Mouse (Mus musculus) frontal cortex, postnatal 14 days (tissue): ENCODE results near the gene Gm5065.

ENCODE experiments used
- DNase-seq, 2 experiments: peaks; one replicate each; pipeline ENCODE4 v3.0.0; 2022; ENCODE audit warnings: low spot score in 2 of 2

Gene Gm5065

DNA sequence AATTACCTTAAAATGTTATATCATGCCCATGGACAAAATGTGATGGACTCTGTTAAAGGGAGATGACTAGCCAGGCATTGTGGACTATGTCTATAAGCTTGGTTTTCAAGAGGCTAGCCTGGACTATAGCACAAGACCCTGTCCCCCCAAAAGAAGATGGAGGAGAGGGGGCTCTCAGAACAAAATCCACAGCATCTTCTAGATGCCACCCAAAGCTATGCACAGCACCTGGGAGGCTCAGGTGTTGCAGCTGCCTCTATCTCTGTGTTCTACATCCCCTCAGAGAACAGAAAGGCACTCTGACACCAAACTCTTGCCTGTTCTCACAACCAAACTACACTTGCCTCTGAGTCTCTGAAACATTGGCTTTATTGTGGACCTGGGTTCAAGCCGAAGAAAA is at the start of gene Gm5065:
Gene Gm5065 (plus strand): TSS at position 301 of the 400 bp plus-strand sequence.
- DNase-seq, result no peak

DNA sequence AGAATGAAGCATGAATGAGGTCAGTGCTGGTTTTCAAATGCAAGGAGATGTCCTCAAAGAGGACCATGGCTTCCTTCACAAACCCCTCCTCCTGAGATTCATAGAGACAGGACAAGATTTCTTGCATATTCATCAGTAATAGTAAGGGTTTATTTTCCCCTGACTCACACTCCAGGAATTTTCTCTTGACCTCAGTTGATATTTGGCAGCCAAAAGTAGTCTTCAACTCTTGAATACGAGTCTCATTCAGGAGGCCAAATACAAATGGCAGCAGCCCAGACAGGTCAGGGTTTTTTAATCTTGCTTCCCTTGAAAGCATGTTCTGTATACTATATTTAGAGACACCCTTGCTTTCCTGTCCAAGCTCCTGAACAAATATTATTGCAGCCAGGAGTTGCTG is 22.8 kb upstream of the Gm5065 start:
- no peak for DNase-seq

DNA sequence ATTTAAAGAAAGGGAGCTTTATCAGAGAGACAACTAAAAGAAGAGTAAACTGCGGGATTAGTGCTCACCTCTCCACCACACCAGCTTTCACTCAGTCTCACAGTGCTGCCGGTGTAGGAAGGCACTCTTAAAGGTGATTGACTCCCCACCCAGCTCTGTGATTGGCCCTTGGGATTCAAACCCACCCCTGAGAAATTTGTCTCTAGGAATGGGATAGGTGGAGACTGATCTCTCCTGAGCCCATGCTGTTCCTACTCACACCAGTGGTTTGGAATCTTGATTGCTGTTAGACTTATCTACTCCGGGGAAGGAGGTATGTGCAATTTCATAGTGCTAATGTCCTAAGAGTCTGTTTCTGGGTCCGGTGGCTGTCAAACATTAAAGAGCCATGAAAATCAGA is 598 bp downstream of the Gm5065 start, which contains the start of gene Nlrp2:
Gene Nlrp2 (minus strand): TSS at position 101 of the 400 bp plus-strand sequence.
- DNase-seq, result no peak

DNA sequence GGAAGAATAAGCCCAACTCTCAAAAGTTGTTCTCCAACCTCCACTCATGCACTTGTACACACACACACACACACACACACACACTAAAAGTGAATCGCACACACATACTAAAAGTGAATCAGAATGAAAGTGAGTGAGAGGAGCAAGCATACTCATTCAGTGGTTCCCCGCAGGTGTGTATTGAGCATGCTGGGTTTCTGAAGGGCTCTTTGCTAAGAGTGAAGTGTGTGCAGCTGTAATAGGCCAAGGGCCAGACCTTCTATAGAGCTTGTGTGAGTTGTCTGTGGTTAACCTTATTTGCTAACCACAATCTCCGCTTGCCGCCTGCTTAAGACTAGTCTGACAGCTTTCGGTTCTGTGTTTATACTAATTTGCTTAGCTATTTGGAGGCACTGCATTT is 13.3 kb downstream of the Gm5065 start:
- DNase-seq, result no peak

DNA sequence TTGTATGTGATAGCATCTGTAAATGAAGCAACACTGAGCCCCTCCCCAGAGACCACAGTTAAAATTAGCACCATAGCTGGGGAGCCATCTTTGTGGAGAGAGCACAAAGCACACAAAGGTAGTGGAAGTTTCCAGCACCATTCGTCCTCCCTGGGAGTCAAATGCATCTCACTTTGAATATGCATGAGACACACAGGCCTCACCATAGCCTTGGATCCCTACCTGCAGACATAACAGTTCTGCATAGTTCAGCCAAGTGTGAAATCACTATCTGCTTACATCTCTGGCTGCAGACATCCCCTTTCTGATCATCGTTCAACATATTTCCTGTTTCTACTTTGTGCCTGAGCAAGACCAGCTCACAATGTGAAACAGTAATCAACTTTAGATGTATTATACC is 16.4 kb downstream of the Gm5065 start:
- DNase-seq, result no peak

DNA sequence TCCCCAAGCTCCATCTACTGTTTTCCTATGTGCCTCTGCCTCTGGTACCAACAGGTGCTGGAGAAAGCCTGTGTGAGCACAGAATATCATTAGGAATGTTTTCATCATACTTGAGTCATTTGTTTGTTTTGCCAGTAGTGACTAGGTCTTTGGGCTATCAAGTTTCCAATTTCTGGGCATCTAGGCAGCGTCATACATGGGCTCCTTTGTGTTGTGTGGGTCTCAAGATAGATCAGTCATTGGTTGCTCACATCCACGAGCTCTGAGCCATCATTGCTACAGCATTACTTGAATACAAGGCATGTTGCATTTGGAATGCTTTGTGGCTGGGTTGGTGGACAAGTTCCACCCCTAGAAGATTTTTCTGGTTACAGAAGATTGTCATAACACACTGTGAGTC is 55.9 kb downstream of the Gm5065 start:
- DNase-seq, result no peak
